Mouse (Mus musculus): ENCODE measurements around the gene Ldlrad3.

Ldlrad3 gene

DNA sequence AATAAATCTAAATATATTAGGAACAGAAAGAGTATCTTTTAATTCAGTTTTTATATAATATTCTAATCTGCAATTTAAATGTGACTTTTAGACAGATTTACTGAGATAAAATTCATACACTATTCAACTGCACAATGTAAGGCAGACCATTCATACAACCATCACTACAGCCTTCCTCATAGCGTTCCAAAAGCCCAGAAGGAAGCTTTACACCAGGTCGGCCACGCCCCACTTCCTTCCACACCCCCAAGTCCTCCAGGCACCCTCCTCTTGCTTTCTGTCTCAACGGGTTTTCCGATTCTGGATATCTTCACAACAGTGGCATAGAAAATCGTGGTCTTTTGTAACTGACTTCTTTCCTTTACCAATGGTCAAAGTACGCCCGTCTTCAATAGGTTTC is 39.8 kb downstream of the Ldlrad3 start:
- DNase-seq (ENCODE audit: low read depth in 1 of 2, low spot score in 2 of 2): no peak

DNA sequence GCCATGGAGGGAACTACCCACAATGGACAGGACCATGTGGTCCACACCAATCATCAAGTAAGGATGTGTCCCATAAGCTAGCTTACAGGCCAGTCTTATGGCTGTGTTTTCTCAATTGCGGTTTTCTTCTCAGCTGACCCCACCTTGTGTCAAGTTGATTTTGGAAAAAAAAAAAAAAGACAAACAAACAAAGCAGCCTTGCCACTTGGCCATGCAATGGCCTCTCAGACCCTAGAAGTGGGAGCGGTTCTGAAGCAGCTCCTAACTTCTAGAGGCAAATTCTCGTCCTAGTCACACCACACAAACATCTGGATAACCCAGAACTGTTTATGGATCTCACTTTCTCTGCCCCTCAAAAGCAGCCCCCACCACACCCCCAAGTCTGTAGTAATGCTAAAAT is 41.1 kb downstream of the Ldlrad3 start:
- DNase-seq (ENCODE audit: low read depth in 1 of 2, low spot score in 2 of 2): no peak

DNA sequence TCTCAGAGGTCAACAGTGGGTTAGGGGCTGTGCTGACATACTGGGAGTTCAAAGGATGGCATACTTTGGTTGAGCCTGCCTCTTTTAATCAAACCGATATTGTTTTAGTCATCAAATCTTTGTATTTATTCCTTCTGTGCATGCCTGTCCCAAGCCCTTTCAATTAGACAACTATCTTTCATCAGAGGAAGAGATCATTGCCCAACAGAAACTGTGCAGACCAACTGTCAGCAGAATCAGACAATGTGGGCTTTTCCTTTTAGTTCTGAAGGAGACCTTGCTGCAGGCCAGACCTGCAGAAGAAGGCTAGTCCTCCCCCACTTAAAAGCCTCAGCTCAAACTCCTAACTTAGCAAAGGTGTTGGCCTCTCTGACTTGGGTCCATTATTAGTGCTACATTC is 41.9 kb downstream of the Ldlrad3 start:
- DNase-seq (ENCODE audit: low read depth in 1 of 2, low spot score in 2 of 2): no peak

DNA sequence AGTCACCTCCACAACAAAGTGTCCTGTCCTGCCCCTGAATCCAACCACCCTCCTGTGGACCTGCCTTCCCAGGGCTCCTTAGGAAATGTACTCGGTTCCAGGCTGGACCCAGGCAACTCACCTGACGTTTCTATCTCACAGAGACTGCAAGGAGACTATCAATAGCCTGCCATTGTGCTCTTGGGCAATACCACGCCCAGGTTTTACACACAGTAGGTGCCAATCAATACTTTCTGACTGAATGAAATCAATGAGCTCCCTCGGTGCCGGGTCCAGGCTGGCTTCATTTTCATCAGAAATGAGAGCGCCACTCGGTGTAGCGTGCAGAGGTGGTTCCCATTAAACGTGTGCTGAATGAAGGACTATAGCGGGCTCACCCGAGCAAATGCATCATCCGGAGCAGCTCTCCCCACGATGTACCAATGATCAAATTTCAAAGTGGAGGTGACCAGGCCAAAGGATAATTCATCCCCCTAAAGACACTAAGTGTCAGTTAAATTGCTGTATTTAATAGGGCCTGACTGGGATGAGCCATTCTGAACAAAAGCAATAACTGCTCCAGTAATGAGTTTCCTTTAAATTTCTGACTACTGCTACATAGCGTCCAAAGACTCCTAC is 43.4 kb downstream of the Ldlrad3 start:
- DNase-seq (ENCODE audit: low read depth in 1 of 2, low spot score in 2 of 2): no peak

DNA sequence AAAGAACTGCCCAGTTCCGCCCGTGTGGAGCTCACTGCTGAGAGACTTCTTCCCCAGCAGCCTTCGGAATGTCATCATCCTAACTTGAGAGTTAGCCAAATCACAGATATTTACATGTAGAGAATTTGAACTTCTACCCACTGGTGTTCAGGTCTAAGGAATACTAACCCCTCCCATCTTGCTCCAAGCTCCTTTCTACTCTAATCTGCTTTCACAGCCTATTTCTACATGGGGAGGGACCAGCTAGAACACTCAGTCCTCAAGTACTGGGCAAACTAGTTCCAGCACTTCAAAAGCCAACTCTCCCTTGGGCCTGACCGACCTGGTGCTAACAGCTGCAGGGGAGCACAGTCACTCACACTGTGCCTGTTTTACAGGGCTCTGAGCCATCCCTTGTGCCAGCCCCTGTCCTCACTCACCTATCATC is 44.0 kb downstream of the Ldlrad3 start:
- no peak for DNase-seq (ENCODE audit: low read depth in 1 of 2, low spot score in 2 of 2)

DNA sequence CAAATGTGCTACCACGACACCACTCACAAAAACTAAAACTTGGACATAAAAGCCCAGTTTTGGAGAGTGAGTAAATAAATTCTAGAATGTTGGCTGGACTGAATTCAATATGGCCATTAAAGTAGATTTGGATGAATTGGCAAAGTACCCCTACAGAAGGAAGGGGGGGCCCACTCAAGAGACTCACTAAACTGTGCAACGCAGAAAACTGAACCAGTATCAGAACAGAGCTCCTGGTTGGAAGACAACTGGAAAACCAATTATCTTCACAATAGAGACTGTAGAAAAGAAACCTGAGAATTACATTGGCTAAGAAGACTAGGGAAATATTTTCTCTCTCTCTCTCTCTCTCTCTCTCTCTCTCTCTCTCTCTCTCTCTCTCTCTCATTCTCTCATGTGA is 45.0 kb downstream of the Ldlrad3 start:
- no peak for DNase-seq (ENCODE audit: low read depth in 1 of 2, low spot score in 2 of 2)

DNA sequence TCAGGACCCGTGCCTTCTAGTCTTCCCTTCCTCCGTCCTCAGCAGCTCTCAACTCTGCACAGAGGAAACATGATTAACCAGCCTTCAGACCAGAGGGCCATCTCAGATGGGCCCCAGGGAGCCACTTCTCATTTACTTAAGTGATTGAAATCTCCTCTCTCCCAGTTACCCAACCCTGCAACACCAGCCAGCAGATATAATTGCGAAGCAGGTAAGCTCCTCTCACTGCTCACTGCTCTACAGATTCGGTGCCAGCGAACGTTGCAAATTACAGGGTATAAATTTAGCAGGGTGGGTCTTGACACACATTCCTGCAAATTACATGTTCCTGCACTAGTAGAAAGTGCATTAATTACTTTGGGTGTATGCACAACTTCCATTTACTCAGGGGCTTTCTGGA is 48.3 kb downstream of the Ldlrad3 start:
- no peak for DNase-seq (ENCODE audit: low read depth in 1 of 2, low spot score in 2 of 2)

DNA sequence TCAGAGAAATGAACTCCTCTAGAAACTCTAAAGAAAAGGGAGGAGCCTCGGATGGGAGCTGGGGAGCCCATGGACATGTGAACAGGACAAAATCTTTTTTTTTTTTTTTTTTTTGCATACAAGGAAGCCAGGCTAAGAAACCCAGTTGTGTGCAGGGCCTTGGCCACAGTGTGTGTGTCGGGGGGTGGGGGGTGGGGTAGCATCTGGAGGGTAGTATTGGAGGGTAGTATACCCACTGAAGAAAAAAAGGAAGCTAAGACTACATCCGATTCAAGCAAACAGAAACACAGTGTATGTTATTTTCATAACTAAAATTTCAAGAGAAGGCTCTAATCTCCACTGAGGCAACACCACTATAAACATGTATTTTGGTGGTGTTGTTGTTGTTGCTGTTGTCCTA is 50.0 kb downstream of the Ldlrad3 start:
- no peak for DNase-seq (ENCODE audit: low read depth in 1 of 2, low spot score in 2 of 2)

DNA sequence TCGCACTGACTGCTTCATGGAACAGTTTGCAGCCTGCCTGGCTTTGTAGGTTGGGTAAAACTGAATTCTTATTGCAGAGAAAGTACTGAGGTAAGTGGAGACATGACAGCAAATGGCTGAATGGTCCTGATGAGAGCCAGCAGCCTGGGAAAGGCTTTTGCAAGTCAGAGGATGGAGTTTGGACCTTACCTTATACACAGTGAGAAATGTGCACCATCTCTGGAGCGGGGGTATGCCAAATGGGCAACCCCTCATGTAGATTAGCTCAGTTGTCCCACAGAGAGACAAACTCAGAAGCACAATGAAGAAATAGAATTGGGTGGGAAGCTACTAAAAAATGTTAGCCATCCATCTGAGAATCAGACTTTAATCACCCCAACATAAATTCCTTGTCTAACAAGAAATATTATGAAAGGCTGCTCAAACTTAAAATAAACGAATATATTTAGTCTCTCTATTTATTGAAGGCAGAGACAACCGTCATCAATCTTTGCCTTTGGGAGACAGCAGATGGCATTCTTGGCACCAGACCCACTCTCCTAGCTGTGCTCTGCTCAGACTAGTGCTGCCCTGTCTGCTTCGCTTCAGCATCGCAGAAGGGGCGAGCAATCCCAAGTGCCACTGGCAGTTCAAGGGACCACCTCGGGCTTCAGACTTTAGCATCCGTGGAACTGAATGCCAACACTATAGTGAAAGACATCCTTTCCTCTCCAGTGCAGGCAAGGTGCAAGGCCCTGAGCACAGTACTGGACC is 51.5 kb downstream of the Ldlrad3 start:
- DNase-seq (ENCODE audit: low read depth in 1 of 2, low spot score in 2 of 2): no peak

DNA sequence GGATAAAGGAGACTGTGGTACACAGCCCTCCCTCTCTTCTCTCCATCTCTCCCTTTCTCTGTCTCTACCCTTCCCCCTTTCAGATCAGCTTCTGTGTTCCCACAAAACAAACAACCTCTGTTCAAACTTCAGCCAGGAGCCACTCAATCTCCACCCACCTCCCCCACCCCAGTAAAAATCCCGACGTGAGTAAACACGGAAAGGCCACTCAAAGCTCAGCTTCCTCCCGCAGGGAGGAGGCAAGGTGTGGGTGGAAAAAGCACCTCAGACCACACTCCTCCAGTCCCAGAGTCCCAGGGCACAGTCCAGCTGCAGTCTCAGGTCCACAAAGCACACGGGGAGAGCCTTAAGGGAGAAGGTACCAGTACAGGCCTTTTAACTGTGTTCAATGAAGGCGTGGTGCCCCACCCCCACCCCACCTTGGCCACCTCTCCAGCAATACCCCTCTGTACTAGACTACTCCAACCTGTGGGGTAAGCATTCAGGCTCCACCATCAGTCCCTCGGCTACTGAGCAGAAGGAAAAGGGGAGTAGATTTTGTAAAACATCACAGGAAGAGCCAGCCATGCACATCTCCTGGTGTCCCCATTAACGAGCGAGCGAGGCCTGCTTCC is 53.1 kb downstream of the Ldlrad3 start:
- DNase-seq (ENCODE audit: low read depth in 1 of 2, low spot score in 2 of 2): no peak

DNA sequence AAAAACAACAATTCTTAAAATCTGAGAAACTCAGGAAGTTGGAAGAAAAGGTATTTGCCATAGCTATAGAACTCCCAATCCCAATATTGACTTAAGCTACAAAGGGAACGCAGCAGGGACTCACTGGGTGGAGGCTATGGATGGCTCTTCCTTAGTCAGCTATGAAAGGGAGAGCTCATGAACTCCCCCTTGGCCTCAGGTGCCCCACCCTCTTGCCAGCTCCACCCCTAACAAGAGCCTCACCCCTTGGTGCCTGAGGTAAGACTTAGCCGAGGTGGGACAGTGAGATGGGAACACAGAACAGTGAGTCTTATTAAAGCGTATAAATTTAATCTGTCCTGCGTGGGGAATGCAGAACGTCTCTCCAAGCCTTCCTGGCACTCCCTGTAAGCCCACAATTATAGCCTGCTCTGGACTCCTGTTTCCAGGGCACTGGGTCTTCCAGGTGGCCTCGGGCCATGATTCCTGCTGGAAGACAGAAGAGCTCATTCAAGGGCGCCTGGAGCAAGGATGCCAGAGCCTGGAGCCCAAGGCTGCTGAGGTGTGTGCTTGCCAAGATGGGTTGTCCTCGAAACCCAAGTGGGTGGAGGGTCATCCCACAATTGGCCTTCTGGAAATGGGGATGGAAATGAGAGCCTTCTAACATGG is 55.9 kb downstream of the Ldlrad3 start:
- DNase-seq (ENCODE audit: low read depth in 1 of 2, low spot score in 2 of 2): no peak

DNA sequence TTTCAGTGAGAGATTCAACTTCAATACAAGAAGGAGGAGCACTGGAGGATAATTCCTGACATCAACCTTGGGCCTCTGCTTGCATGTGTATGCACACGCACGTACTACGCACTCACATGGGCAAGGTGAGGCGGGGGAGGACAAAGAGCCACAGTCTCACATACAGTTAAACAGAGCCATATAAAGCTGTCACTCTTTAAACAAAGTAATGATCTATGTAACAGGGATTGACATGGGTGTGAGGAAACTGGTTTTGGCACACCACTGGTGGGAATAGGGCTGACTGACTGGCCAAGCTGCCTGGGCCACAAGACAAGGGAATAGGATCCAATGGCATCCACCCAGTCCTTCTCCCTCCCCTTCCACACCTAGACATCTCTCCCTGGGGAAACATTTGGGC is 57.0 kb downstream of the Ldlrad3 start:
- no peak for DNase-seq (ENCODE audit: low read depth in 1 of 2, low spot score in 2 of 2)

DNA sequence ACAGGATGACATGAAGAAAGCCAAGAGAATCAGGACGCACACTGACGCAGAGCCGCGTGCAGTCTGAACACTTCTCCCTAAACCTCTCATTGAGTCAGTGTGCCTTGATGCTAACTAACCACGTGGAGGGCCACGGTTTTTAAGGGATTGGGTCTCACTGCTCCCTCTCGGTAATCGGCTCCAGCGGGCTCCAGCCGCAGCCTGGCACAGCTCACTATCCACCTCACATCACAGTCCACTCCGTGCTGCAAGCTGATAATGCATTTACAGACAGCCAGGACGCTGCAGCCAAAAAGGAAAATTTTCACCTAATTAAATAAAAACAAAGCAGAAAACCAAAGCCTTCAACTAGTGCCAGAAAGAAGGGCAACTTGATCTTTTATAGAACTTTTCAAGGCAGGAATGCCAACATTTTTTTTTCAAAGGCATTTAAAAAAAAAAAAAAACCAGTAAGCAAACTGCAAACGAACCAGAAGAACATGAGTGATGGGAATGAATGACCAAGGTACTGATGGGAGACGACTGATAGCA is 57.6 kb downstream of the Ldlrad3 start:
- no peak for DNase-seq (ENCODE audit: low read depth in 1 of 2, low spot score in 2 of 2)

DNA sequence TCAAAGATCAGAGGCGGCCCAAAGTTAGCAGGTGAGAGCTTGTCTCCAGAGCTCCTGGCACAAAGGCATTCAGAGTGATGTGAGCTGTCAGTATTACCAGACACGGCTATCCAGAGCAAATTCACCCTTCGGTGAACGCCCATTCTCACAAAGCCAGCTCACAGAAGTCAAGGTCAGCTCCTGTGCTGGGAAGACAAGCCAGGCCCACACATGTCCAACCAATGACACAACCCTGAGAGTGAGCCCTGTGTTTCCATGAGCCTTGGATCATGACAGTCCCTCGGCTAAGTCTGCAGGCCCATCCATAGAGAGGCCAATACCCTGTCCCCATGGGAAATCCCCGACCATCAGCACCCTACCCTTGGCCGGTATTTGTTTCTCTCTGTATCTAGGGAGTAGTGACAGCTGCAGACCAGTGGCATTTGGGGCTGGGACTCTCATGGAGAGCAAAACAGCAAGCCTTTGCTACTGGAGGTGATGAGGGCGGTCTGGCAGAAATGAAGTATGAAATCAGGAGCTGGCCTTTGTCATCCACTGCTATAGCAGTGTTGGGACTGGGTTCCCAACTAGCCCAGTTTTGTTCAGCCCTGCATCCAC is 58.3 kb downstream of the Ldlrad3 start:
- no peak for DNase-seq (ENCODE audit: low read depth in 1 of 2, low spot score in 2 of 2)

DNA sequence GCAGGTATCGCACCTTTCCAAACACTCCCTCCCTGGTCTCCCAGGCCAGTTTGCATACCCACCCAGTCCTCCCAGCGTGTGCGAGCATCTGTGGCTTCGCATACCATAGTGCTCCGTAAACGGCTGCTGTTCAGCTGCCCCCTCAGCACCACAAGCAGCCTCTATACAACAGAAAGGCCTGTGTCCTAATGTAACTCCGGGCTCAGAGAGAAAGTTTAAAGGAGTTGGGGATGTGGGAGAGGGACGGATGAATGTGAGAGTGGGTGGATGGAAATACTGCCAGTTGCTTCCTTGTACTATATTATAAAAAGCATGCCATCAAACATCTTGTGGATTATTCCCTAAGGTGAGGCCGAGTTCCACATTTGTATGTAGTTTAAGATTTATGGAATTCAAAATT is 59.0 kb downstream of the Ldlrad3 start:
- DNase-seq (ENCODE audit: low read depth in 1 of 2, low spot score in 2 of 2): no peak

DNA sequence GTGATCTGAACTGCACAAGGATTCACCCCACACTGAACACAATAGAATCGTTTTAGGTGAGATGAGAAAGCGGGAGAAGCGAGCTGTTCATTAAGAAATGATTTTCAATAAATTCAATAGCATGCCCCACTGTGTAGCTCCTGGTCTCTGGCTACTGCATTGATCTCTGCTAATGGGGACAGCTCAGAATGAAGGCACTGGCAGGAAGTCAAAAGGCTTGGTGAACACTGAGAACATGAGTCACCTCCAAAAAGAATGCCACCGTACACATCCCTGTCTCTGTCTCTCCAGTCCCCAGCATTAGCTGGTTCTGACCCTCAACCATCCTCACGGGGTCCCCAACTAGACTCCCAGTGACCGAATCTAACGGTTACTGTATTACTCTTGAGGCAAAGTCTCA is 60.1 kb downstream of the Ldlrad3 start:
- DNase-seq (ENCODE audit: low read depth in 1 of 2, low spot score in 2 of 2): no peak

DNA sequence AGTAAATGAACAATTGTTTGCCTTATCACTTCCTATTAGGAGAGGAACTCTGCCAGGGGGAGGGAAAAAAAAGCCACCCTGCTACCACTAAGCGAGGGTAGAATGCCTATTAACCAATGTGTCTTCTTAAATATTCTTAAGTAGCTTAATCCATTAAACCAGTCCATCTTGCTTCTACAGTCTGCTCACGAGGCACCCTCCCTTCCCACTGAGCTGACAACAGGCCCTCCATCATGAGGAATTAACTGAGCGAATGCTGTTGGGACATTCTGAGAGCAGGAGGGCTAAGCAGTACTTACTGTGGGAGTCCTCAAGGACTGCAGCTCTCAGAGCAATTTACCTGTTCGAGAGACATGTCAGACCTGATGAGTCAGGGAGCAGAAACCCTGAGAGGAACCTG is 61.1 kb downstream of the Ldlrad3 start:
- no peak for DNase-seq (ENCODE audit: low read depth in 1 of 2, low spot score in 2 of 2)

DNA sequence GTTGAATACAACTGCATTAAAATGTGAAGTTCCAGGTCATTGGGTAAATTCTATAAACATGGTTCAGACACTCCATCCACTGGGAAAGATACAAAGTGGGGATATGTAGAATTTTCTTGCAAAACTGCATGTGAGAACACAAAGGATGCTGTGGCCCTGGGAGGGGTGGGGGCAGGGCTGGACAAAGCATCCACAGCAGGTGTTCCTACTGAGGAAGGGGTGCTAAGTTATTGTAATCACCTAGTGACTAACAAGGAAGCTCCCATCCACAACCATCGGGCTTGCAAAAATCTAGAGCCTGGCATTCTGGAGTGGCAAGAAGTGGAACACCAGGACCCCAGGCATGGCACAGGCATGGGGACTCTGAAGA is 64.1 kb downstream of the Ldlrad3 start:
- DNase-seq (ENCODE audit: low read depth in 1 of 2, low spot score in 2 of 2): no peak

DNA sequence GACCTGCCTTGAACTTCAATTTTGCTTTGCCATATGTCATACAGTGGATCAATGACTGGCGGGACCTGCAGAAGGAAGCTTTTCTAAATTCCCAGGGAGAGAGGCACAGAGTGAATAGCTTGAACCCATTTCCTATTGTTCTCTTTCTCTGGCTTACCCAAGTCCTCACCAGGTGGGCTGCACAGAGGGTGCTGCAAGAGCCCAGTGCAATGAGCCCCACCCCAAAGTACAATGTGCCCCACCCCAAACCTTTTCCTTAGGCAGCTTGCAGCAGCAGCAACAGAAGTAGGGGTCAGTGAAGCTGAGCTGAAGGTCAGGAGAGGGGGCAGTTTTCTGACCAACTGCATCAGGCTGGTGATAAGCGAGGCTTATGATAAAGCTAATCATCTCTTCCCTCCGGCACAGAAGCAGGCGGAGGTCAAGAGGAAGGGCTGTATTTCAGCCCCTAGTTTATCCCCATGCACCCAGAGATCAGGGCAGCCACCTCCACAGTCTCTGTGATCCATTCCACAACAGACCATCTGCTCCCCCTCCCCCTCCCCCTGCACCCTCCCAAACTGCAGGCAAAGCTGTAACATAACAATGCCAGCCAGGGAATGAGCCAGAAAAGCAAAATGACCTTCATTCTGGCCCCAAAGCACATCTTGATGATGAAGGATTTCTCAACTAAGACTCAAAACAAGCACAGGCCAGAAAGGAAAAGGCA is 64.6 kb downstream of the Ldlrad3 start:
- no peak for DNase-seq (ENCODE audit: low read depth in 1 of 2, low spot score in 2 of 2)

DNA sequence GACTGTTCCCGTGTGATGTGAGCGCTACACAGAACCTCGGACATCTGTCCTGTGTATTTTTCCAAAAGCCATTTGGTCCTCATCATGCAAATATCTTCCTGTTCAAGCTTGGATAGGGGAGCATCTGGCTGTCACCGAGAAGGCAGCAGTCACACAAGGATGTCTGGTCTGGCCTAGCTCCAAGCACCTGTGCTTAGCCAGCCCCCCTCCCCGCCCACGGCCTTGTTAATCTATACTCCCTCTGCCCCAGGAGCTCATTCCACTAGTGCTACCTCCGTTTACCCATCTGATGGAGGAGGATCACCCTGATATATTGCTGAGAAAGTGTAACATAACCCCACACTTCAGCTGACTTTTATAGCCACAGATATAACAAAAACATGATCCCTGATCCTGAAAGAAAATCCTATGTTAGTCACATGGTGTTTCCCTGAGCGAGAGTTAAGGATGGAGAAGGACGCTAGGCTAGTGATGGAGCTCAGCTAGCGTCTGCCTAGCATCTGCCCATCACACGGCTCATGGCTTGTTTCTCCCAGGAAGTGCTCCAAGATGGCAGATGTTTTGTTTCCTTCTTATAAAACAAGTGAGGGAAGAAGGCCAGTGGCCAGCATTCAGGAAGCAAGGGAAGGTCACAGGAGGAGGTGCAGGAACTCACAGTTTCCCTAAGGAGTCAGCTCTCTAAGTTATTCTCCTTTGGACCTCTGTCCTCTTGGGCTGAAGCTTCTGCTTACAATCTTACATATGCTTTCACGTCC is 66.3 kb downstream of the Ldlrad3 start:
- DNase-seq (ENCODE audit: low read depth in 1 of 2, low spot score in 2 of 2): no peak
